Mouse (Mus musculus): ENCODE data around the gene Tescl.

Gene Tescl

GRCm38 (mm10) chr7:24361001-24361400 lies 27.3 kb upstream of the Tescl start:
- DNase-seq, result no peak

- DNase-seq, result peak in 1 of 2 experiments; percentile 11
Measured at GRCm38 (mm10) chr7:24359269-24359668, 25.5 kb upstream of the Tescl start.

- no peak for DNase-seq
Measured at GRCm38 (mm10) chr7:24357899-24358298, 24.2 kb upstream of the Tescl start.

GRCm38 (mm10) chr7:24356081-24356480 lies 22.3 kb upstream of the Tescl start:
- no peak for DNase-seq

GRCm38 (mm10) chr7:24355646-24356045 lies 21.9 kb upstream of the Tescl start:
- no peak for DNase-seq

GRCm38 (mm10) chr7:24348896-24349295 lies 15.2 kb upstream of the Tescl start, which contains the start of gene Lypd5:
Gene Lypd5 (plus strand): TSS chr7:24349196.
- DNase-seq, result no peak

- DNase-seq, result no peak
Measured at GRCm38 (mm10) chr7:24346444-24346843, 12.7 kb upstream of the Tescl start.

- DNase-seq, result no peak
Measured at GRCm38 (mm10) chr7:24343701-24344272, 10.1 kb upstream of the Tescl start.

- DNase-seq, result no peak
Measured at GRCm38 (mm10) chr7:24338241-24338640, 4.5 kb upstream of the Tescl start.

GRCm38 (mm10) chr7:24335699-24336309 lies 2.1 kb upstream of the Tescl start:
- DNase-seq, result peak; percentile 26 to 81

- DNase-seq, result no peak
Measured at GRCm38 (mm10) chr7:24327281-24327975, 6.3 kb downstream of the Tescl start.

- no peak for DNase-seq
Measured at GRCm38 (mm10) chr7:24326273-24327135, 7.2 kb downstream of the Tescl start.

GRCm38 (mm10) chr7:24325675-24326128 lies 8.0 kb downstream of the Tescl start:
- no peak for DNase-seq

GRCm38 (mm10) chr7:24325197-24325596 lies 8.5 kb downstream of the Tescl start:
- DNase-seq, result peak in 1 of 2 experiments; percentile 23

- DNase-seq, result no peak
Measured at GRCm38 (mm10) chr7:24322593-24322992, 11.1 kb downstream of the Tescl start.

GRCm38 (mm10) chr7:24318942-24319341 lies 14.8 kb downstream of the Tescl start:
- no peak for DNase-seq

- peak; percentile 97 for DNase-seq
Measured at GRCm38 (mm10) chr7:24316567-24317092, 17.1 kb downstream of the Tescl start, which contains the start of gene Zfp94. Gene Zfp94 (minus strand): TSS chr7:24316666.

- DNase-seq, result peak; percentile 59 to 64
Measured at GRCm38 (mm10) chr7:24315726-24316566, 17.8 kb downstream of the Tescl start.

GRCm38 (mm10) chr7:24300771-24301282 lies 32.9 kb downstream of the Tescl start, which contains the start of gene Zfp61:
Gene Zfp61 (minus strand): TSS chr7:24301232.
- peak; percentile 33 to 40 for DNase-seq

- DNase-seq, result peak in 1 of 2 experiments; percentile 10
Measured at GRCm38 (mm10) chr7:24299823-24300481, 33.8 kb downstream of the Tescl start.
